Mouse (Mus musculus): ENCODE results near the gene Gm42715. TPM values are rescaled to one million over a fixed set of nuclear protein-coding genes. Genes with fewer than 3 reads are reported as not detected.

Gm42715 gene
- polyA plus RNA-seq, 1 experiment from 2014 or later = 14.7 TPM

- Histone ChIP-seq H3K9ac (no peak overlapping the region), H3K36me3 (peaks cover 76% of the 10 kb centered on the region), H3K9me3 (replicated peaks) (no peaks in the 10 kb centered on the region), H3K4me1 (no peaks in the 10 kb centered on the region), H3K4me3 (replicated peaks) (no peak overlapping the region), H3K27ac (replicated peaks) (no peak overlapping the region), H3K4me2 (replicated peaks) (no peak overlapping the region), H3K27me3 (no peaks in the 10 kb centered on the region)
- no peak for ATAC-seq (ENCODE audit: insufficient number of reproducible peaks, low FRiP score, low TSS enrichment, low read depth)
- 87% methylated on average over 10 of the region's 10 CpGs for WGBS
These were observed 84.9 kb downstream of the Gm42715 start for GRCm38 (mm10) chr7:127604256-127604655.

GRCm38 (mm10) chr7:127607150-127607549 lies 87.8 kb downstream of the Gm42715 start:
- H3K27ac ChIP-seq (replicated peaks) = no peak overlapping the region
- H3K9ac ChIP-seq = no peak overlapping the region
- no peaks in the 10 kb centered on the region for H3K4me1 ChIP-seq
- WGBS = 84% methylated on average over 6 of the region's 6 CpGs
- H3K36me3 ChIP-seq = peaks cover 76% of the 10 kb centered on the region
- H3K4me2 ChIP-seq (replicated peaks) = no peak overlapping the region
- H3K9me3 ChIP-seq (replicated peaks) = no peaks in the 10 kb centered on the region
- no peaks in the 10 kb centered on the region for H3K27me3 ChIP-seq
- no peak overlapping the region for H3K4me3 ChIP-seq (replicated peaks)
- ATAC-seq (ENCODE audit: insufficient number of reproducible peaks, low FRiP score, low TSS enrichment, low read depth) = no peak

DNA sequence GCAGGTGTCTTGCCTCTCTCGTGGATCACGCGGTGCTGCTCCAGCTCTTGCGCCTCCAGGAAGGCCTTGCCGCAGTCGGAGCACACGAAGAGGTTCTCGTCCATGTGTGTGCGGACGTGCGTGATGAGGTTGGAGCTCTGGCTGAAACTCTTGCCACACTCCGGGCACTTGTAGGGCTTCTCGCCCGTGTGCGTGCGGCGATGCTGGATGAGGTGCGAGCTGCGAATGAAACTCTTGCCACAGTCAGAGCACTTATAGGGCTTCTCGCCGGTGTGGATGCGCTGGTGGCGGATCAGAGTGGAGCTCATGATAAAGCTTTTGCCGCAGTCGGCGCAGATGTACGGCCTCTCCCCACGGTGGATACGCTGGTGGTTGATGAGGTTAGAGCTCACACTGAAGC lies 91.6 kb downstream of the Gm42715 start:
- H3K4me2 ChIP-seq (replicated peaks) = no peak overlapping the region
- no peak overlapping the region for H3K9ac ChIP-seq
- no peak for ATAC-seq (ENCODE audit: insufficient number of reproducible peaks, low FRiP score, low TSS enrichment, low read depth)
- H3K9me3 ChIP-seq (replicated peaks) = no peaks in the 10 kb centered on the region
- H3K4me3 ChIP-seq (replicated peaks) = no peak overlapping the region
- H3K27ac ChIP-seq (replicated peaks) = no peak overlapping the region
- peaks cover 14% of the 10 kb centered on the region for H3K4me1 ChIP-seq
- peaks cover 55% of the 10 kb centered on the region for H3K36me3 ChIP-seq
- no peaks in the 10 kb centered on the region for H3K27me3 ChIP-seq
- WGBS = 97% methylated on average over 29 of the region's 29 CpGs

DNA sequence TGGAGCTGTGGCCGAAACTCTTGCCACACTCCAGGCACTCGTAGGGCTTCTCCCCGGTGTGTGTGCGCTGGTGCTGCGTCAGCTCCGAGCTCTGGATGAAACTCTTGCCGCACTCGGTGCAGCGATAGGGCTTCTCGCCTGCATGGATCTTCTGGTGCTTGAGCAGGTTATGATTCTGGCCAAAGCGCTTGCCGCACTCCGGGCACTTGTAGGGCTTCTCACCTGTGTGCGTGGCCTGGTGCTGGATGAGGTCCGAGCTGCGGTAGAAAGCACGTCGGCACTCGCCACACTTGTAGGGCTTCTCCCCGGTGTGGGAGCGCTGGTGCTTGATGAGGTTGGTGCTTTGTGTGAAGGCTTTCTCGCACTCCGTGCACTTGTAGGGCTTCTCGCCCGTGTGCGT lies 92.2 kb downstream of the Gm42715 start:
- peaks cover 55% of the 10 kb centered on the region for H3K36me3 ChIP-seq
- no peak overlapping the region for H3K4me2 ChIP-seq (replicated peaks)

GRCm38 (mm10) chr7:127613501-127613900 lies 94.1 kb downstream of the Gm42715 start:
- 74% methylated on average over 8 of the region's 8 CpGs for WGBS
- no peaks in the 10 kb centered on the region for H3K27me3 ChIP-seq
- H3K4me1 ChIP-seq = peaks cover 14% of the 10 kb centered on the region
- H3K9ac ChIP-seq = peak overlapping the region; percentile 93; the same call in 1 of the 2 replicates
- no peak overlapping the region for H3K27ac ChIP-seq (replicated peaks)
- H3K36me3 ChIP-seq = peaks cover 44% of the 10 kb centered on the region
- no peak for ATAC-seq (ENCODE audit: insufficient number of reproducible peaks, low FRiP score, low TSS enrichment, low read depth)
- H3K4me2 ChIP-seq (replicated peaks) = peak overlapping the region; percentile 68; the same call in 1 of the 2 replicates
- peak overlapping the region; percentile 99 for H3K4me3 ChIP-seq (replicated peaks)
- no peaks in the 10 kb centered on the region for H3K9me3 ChIP-seq (replicated peaks)

More for the DNA sequence above, 92.2 kb downstream of the Gm42715 start:
- Histone ChIP-seq H3K9me3 (replicated peaks) (no peaks in the 10 kb centered on the region), H3K4me3 (replicated peaks) (no peak overlapping the region), H3K4me1 (peaks cover 14% of the 10 kb centered on the region), H3K27me3 (no peaks in the 10 kb centered on the region), H3K9ac (no peak overlapping the region), H3K27ac (replicated peaks) (no peak overlapping the region)
- no peak for ATAC-seq (ENCODE audit: insufficient number of reproducible peaks, low FRiP score, low TSS enrichment, low read depth)
- WGBS = 96% methylated on average over 26 of the region's 26 CpGs

- Histone ChIP-seq H3K4me1 (peaks cover 14% of the 10 kb centered on the region), H3K9ac (peak overlapping the region; percentile 93), H3K27me3 (no peaks in the 10 kb centered on the region), H3K27ac (replicated peaks) (peak overlapping the region; percentile 78; the same call in 1 of the 2 replicates), H3K9me3 (replicated peaks) (no peaks in the 10 kb centered on the region), H3K36me3 (peaks cover 38% of the 10 kb centered on the region), H3K4me3 (replicated peaks) (peak overlapping the region; percentile 99), H3K4me2 (replicated peaks) (peak overlapping the region; percentile 68)
- WGBS = 10% methylated on average over 8 of the region's 8 CpGs
- no peak for ATAC-seq (ENCODE audit: insufficient number of reproducible peaks, low FRiP score, low TSS enrichment, low read depth)
These were observed 94.7 kb downstream of the Gm42715 start for GRCm38 (mm10) chr7:127614091-127614490.

GRCm38 (mm10) chr7:127614511-127614890 lies 95.1 kb downstream of the Gm42715 start:
- peak overlapping the region; percentile 93 for H3K9ac ChIP-seq
- H3K36me3 ChIP-seq = peaks cover 34% of the 10 kb centered on the region
- peak overlapping the region; percentile 78 for H3K27ac ChIP-seq (replicated peaks)
- under 1% methylated on average over 43 of the region's 44 CpGs for WGBS
- peak; percentile 32 for ATAC-seq (ENCODE audit: insufficient number of reproducible peaks, low FRiP score, low TSS enrichment, low read depth)
- H3K27me3 ChIP-seq = no peaks in the 10 kb centered on the region
- H3K4me1 ChIP-seq = peaks cover 14% of the 10 kb centered on the region
- H3K9me3 ChIP-seq (replicated peaks) = no peaks in the 10 kb centered on the region
- H3K4me3 ChIP-seq (replicated peaks) = peak overlapping the region; percentile 99
- H3K4me2 ChIP-seq (replicated peaks) = peak overlapping the region; percentile 68

- Histone ChIP-seq H3K4me1 (peaks cover 14% of the 10 kb centered on the region), H3K9ac (peak within 1 kb of the TSS; percentile 93), H3K4me2 (replicated peaks) (peak within 1 kb of the TSS; percentile 68), H3K27me3 (no peaks in the 10 kb centered on the region), H3K4me3 (replicated peaks) (peak within 1 kb of the TSS; percentile 99), H3K9me3 (replicated peaks) (no peaks in the 10 kb centered on the region), H3K27ac (replicated peaks) (peak within 1 kb of the TSS; percentile 78), H3K36me3 (peaks cover 27% of the 10 kb centered on the region)
- ATAC-seq (ENCODE audit: insufficient number of reproducible peaks, low FRiP score, low TSS enrichment, low read depth) = peak; percentile 85
- WGBS = under 1% methylated on average over 49 of the region's 50 CpGs
These were observed 95.8 kb downstream of the Gm42715 start, which contains the start of gene Zfp629 for GRCm38 (mm10) chr7:127614891-127615843. TSS of gene Zfp629 (minus strand) at chr7:127615797.

DNA sequence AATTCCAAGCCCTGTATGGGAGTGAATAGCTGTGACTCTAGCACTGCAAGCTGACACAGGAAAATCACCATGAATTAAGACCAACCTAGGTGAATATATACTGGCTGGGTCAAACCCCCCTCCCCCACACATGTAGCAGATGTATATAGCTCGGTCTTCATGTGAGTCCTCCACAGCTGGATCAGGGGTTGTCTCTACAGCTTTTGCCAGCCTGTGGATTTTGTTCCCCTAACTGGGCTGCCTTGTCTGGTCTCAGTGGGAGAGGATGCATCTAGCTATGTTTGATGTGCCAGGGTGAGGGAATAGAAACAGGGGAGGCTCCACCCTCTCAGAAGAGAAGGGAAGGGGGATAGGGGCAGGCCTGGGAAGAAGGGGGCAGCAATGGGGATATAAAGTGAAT lies 97.0 kb downstream of the Gm42715 start:
- 58% methylated on average over 1 of the region's 1 CpGs for WGBS
- no peak overlapping the region for H3K4me2 ChIP-seq (replicated peaks)
- H3K4me3 ChIP-seq (replicated peaks) = no peak overlapping the region
- no peaks in the 10 kb centered on the region for H3K9me3 ChIP-seq (replicated peaks)
- H3K27me3 ChIP-seq = no peaks in the 10 kb centered on the region
- no peak overlapping the region for H3K27ac ChIP-seq (replicated peaks)
- H3K4me1 ChIP-seq = peaks cover 14% of the 10 kb centered on the region
- peak; percentile 11; the same call in 1 of the 2 replicates for ATAC-seq (ENCODE audit: insufficient number of reproducible peaks, low FRiP score, low TSS enrichment, low read depth)
- no peak overlapping the region for H3K9ac ChIP-seq
- peaks cover 15% of the 10 kb centered on the region for H3K36me3 ChIP-seq
